In the genomic region with DNA sequence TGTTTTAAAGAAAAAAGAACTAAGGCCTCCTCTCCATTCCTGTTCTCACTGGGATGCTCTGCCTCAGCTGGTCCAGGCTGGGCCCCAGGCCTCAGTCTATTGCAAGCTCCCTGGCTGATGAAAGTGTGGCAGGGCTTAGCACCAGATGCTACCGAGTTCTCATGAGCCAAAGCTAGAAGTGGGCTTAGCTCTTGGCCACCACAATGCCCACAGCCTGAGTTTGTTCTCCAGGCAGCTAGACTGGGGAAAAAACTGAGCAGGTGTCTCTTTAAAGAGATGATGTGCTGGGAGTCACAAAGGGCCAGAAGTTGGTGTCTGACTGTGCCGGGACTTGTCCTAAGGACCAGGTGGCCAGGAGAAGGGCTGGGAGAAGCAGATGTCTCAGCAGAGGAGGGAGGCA, we compare ENCODE assay signal across 19 mouse cellular contexts.
DNase-seq lines count a peak whose midpoint lies in the region; ATAC-seq and TF ChIP-seq lines count a peak whose summit lies in the region.
"Had no signal": no experiment of that assay in that cellular context is flagged by ENCODE, and none has a peak within 500 bp of the region (broad histone marks: within the 10 kb centered on the region; RNA-seq: fewer than 3 reads in every experiment).

No protein-coding gene starts in this region.

- H3K9me3 ChIP-seq in hindbrain, postnatal 0 days (ENCODE audit: low read length): no peaks in the 10 kb centered on the region
- no peaks in the 10 kb centered on the region for H3K9me3 ChIP-seq in hindbrain, embryonic 12.5 days (replicated peaks)
- H3K9me3 ChIP-seq in midbrain, embryonic 10.5 days (replicated peaks): no peaks in the 10 kb centered on the region
- H3K9me3 ChIP-seq in midbrain, embryonic 15.5 days: no peaks in the 10 kb centered on the region
- H3K9me3 ChIP-seq: G1E had no signal

- 46% methylated on average over 2 of the region's 2 CpGs for WGBS in hindbrain, postnatal 0 days
- 63% methylated on average over 2 of the region's 2 CpGs for WGBS in hindbrain, embryonic 12.5 days
- 74% methylated on average over 2 of the region's 2 CpGs for WGBS in midbrain, embryonic 10.5 days
- 68% methylated on average over 2 of the region's 2 CpGs for WGBS in midbrain, embryonic 15.5 days

- DNase-seq in cerebellum, postnatal 14 days: peak; percentile 45 to 56
- DNase-seq in cerebellum, adult 11-12 months: no peak
- DNase-seq in hindbrain, postnatal 0 days (ENCODE audit: low spot score): peak; percentile 62
- DNase-seq in midbrain, embryonic 10.5 days (ENCODE audit: low spot score): no peak
- DNase-seq in brain, embryonic 14.5 days (ENCODE audit: low read depth): peak; percentile 39
- DNase-seq: adrenal gland, postnatal 10 days; adrenal gland, postnatal 36 days; B cell, adult 2 months; forebrain, postnatal 0 days; gastrocnemius, adult 2 months; gastrocnemius, postnatal 14 days; heart, adult 11 months had no signal

- H3K4me1 ChIP-seq in hindbrain, postnatal 0 days (ENCODE audit: insufficient read depth, low read length): no peaks in the 10 kb centered on the region
- 0 out of 2 replicates have a peak, but pooled peaks cover 13% of the 10 kb centered on the region for H3K4me1 ChIP-seq in hindbrain, embryonic 12.5 days
- no peaks in the 10 kb centered on the region for H3K4me1 ChIP-seq in midbrain, embryonic 10.5 days
- H3K4me1 ChIP-seq in midbrain, embryonic 15.5 days: 0 out of 2 replicates have a peak, but pooled peaks cover 7% of the 10 kb centered on the region

- H3K36me3 ChIP-seq in hindbrain, postnatal 0 days (ENCODE audit: insufficient read depth, low read length): no peaks in the 10 kb centered on the region
- H3K36me3 ChIP-seq in hindbrain, embryonic 12.5 days: no peaks in the 10 kb centered on the region
- no peaks in the 10 kb centered on the region for H3K36me3 ChIP-seq in midbrain, embryonic 10.5 days
- H3K36me3 ChIP-seq in midbrain, embryonic 15.5 days (replicated peaks): no peaks in the 10 kb centered on the region
- H3K36me3 ChIP-seq: G1E had no signal

- TF ChIP-seq CTCF in hindbrain, postnatal 0 days (IDR thresholded peaks at IDR 0.05; ENCODE audit: low read depth): no peak
- no peak for TF ChIP-seq CTCF in brain, embryonic 14.5 days (IDR thresholded peaks at IDR 0.05; ENCODE audit: borderline replicate concordance, extremely low read depth, insufficient read depth, insufficient read length)

- peak; percentile 61 for ATAC-seq in hindbrain, postnatal 0 days
- ATAC-seq in hindbrain, embryonic 12.5 days (ENCODE audit: low FRiP score): no peak
- no peak for ATAC-seq in midbrain, embryonic 15.5 days (replicated peaks)
- ATAC-seq: forebrain, embryonic 14.5 days; intestine, postnatal 0 days; Patski had no signal

- H3K9ac ChIP-seq in hindbrain, postnatal 0 days (replicated peaks; ENCODE audit: low read length): no peak overlapping the region
- H3K9ac ChIP-seq in hindbrain, embryonic 12.5 days: no peak overlapping the region
- H3K9ac ChIP-seq in midbrain, embryonic 15.5 days: no peak overlapping the region
- H3K9ac ChIP-seq: forebrain, postnatal 0 days had no signal

- no peak overlapping the region for H3K4me3 ChIP-seq in hindbrain, postnatal 0 days (ENCODE audit: low read length)
- H3K4me3 ChIP-seq in hindbrain, embryonic 12.5 days: no peak overlapping the region
- H3K4me3 ChIP-seq in midbrain, embryonic 10.5 days: no peak overlapping the region
- no peak overlapping the region for H3K4me3 ChIP-seq in midbrain, embryonic 15.5 days
- H3K4me3 ChIP-seq: gastrocnemius, adult 2 months had no signal

- no peak overlapping the region for H3K4me2 ChIP-seq in hindbrain, postnatal 0 days (ENCODE audit: low read depth, low read length)
- no peak overlapping the region for H3K4me2 ChIP-seq in hindbrain, embryonic 12.5 days (replicated peaks)
- no peak overlapping the region for H3K4me2 ChIP-seq in midbrain, embryonic 15.5 days
- H3K4me2 ChIP-seq: heart, embryonic 11.5 days had no signal

- H3K27me3 ChIP-seq in hindbrain, postnatal 0 days (ENCODE audit: insufficient read depth, low read length): no peaks in the 10 kb centered on the region
- no peaks in the 10 kb centered on the region; the same call in 1 of the 2 replicates for H3K27me3 ChIP-seq in hindbrain, embryonic 12.5 days
- H3K27me3 ChIP-seq in midbrain, embryonic 10.5 days (ENCODE audit: low read depth, poor library complexity, severe bottlenecking): peaks cover 25% of the 10 kb centered on the region
- H3K27me3 ChIP-seq in midbrain, embryonic 15.5 days (replicated peaks): no peaks in the 10 kb centered on the region

- TF ChIP-seq POLR2A in brain, embryonic 14.5 days (IDR thresholded peaks at IDR 0.05; ENCODE audit: borderline replicate concordance, extremely low read depth, insufficient read depth, insufficient read length, poor library complexity, severe bottlenecking): no peak

- H3K27ac ChIP-seq in hindbrain, postnatal 0 days: peak overlapping the region; percentile 65; the same call in 1 of the 2 replicates
- H3K27ac ChIP-seq in hindbrain, embryonic 12.5 days: no peak overlapping the region
- 0 out of 2 replicates have a peak overlapping the region, but pooled peaks have one; percentile 17 for H3K27ac ChIP-seq in midbrain, embryonic 10.5 days (replicated peaks)
- H3K27ac ChIP-seq in midbrain, embryonic 15.5 days: no peak overlapping the region
- H3K27ac ChIP-seq: gastrocnemius, adult 2 months had no signal

Comparison
In these comparisons a context has a peak if more than half of its experiments do, and no peak if none do; other contexts are left out.
1. DNase-seq: peak in cerebellum, postnatal 14 days (2 of 2), hindbrain, postnatal 0 days (single experiment) and brain, embryonic 14.5 days (single experiment); none in cerebellum, adult 11-12 months (single experiment) and midbrain, embryonic 10.5 days (single experiment).
2. H3K27ac ChIP-seq: peak in hindbrain, postnatal 0 days (single experiment) and midbrain, embryonic 10.5 days (single experiment); none in hindbrain, embryonic 12.5 days (single experiment) and midbrain, embryonic 15.5 days (single experiment).